Mouse (Mus musculus): ENCODE measurements around the gene Hsd17b12. TPM values are rescaled to one million over a fixed set of nuclear protein-coding genes. Genes with fewer than 3 reads are reported as not detected.
A peak's percentile ranks its signal among the peaks of the same experiment; 100 is the strongest.

The Hsd17b12 gene
- 70.7 and 81.1 TPM in 2 replicates for total RNA-seq (2012; rRNA removed)
- total RNA-seq (2014; rRNA removed): 117 and 124 TPM in 2 replicates
- polyA plus RNA-seq (2012; ENCODE audit: insufficient read length, low read depth): 110 and 114 TPM in 2 replicates

DNA sequence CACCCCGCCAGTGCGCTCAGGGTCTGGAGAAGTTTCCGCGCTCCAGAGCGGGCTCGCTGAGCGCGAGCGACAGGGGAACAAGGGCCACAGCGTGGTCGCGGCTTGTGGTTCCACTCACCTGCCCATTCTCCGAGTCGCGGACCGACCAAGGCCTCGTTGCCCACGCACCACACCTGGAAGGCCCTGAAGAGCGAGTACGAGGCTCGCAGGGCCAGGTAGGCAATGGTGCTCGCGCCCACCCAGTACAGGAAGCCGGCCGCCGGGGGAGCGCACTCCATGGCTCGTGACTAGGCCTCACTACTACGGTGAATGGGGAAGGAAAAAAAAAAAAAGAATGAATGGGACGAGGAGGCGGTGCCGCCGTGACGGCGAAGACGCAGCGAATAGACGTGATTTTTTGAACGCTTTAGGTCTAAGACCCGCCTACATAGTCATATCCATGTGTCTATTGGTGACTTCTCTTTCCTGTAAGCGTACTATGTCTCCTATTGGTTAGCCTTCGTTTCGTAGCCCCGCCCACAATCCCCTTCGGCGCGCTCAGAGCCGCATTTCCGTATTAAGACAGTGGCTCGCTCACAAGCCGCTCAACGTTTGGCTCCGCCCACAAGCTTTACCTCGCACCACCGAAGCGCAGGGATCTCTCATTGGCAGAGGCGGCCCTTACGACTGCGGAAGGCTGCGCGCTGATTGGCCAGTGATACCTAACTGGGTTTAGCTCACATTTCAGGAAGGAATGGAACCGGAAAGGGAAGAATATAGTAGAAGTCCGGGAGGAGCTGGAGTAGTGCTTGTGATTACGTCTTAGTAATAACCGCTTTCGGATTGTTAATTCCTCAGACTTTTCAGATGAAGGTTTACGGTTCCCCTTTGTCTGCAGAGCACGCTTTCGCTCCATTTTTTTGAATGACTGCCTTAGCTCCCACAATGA lies at the start of gene Hsd17b12:
Gene Hsd17b12, minus strand, starts transcription at position 373 of the 928 bp plus-strand sequence.
- Histone ChIP-seq H3K79me2 (replicated peaks; ENCODE audit: control insufficient read depth, extremely low read depth, insufficient read depth, poor library complexity, severe bottlenecking) (peaks cover 36% of the 10 kb centered on the region), H3K27me3 (replicated peaks) (no peaks in the 10 kb centered on the region), H3K4me3 (replicated peaks in 1 of 3; ENCODE audit: low read depth in 2 of 3, low read length in 2 of 3, poor library complexity in 1 of 3) (peak within 1 kb of the TSS; percentile 62 to 94 (median 89)), H3K9me3 (replicated peaks; ENCODE audit: low read length) (no peaks in the 10 kb centered on the region), H3K36me3 (replicated peaks in 1 of 2; ENCODE audit: control insufficient read depth in 1 of 2, insufficient read depth in 1 of 2, low read length in 1 of 2) (peaks cover 3 to 11% of the 10 kb centered on the region in 2 experiments), H3K27ac (ENCODE audit: insufficient read depth, low read depth) (peak within 1 kb of the TSS; percentile 33), H3K4me1 (ENCODE audit: control insufficient read depth in 1 of 2, insufficient read depth in 2 of 2) (peaks cover 0 to 22% of the 10 kb centered on the region in 2 experiments; a peak in 2 of 4 replicates), H3K4me2 (ENCODE audit: insufficient read depth, low read depth, poor library complexity, severe bottlenecking) (peak within 1 kb of the TSS; percentile 73), H3K9ac (ENCODE audit: insufficient read depth, low read depth) (peak within 1 kb of the TSS; percentile 85)
- peak; percentile 100 for DNase-seq (ENCODE audit: extremely low read depth)
- dilution Hi-C loops (cut with MboI; ENCODE audit: extremely low pct_ligation_motif_present, extremely low pct_unique_long_range_greater_than_20kb, low sequenced_read_pairs) (no loop called here), in situ Hi-C loops (cut with MboI; ENCODE audit: low pct_ligation_motif_present, low pct_unique_long_range_greater_than_20kb, low sequenced_read_pairs) (no loop called here)
- no peak for TF ChIP-seq KAT2A (IDR thresholded peaks at IDR 0.05; ENCODE audit: insufficient replicate concordance, low read length)
- TF ChIP-seq POLR2AphosphoS2 (IDR thresholded peaks at IDR 0.05; ENCODE audit: low read depth, low read length): peak; percentile 87
- peak; percentile 84 for TF ChIP-seq POLR2A (IDR thresholded peaks at IDR 0.05; ENCODE audit: low read depth, low read length)
- TF ChIP-seq RCOR1 (conservative IDR thresholded peaks at IDR 0.05; ENCODE audit: low read depth, low read length): 0 out of 2 replicates have a peak, but pooled peaks have one; percentile 20
- TF ChIP-seq MAZ (IDR thresholded peaks at IDR 0.05; ENCODE audit: low read depth, low read length): no peak
- peak; percentile 84 for TF ChIP-seq BHLHE40 (IDR thresholded peaks at IDR 0.05; ENCODE audit: low read depth, low read length)
- no peak for TF ChIP-seq SMC3 (IDR thresholded peaks at IDR 0.05; ENCODE audit: low read depth, low read length)
- peak; percentile 72; the same call in 1 of the 2 replicates for TF ChIP-seq UBTF (IDR thresholded peaks at IDR 0.05; ENCODE audit: low read depth, low read length)
- TF ChIP-seq NELFE (IDR thresholded peaks at IDR 0.05; ENCODE audit: low read depth, low read length): peak; percentile 73
- peak; percentile 80; the same call in 1 of the 2 replicates for TF ChIP-seq CHD2 (IDR thresholded peaks at IDR 0.05; ENCODE audit: low read length)
- TF ChIP-seq TCF12 (IDR thresholded peaks at IDR 0.05; ENCODE audit: low read depth, low read length): peak; percentile 68
- TF ChIP-seq CHD1 (IDR thresholded peaks at IDR 0.05; ENCODE audit: low read depth, low read length): no peak
- TF ChIP-seq SIN3A (IDR thresholded peaks at IDR 0.05; ENCODE audit: low read length): peak; percentile 41; the same call in 1 of the 2 replicates
- TF ChIP-seq MAFK (IDR thresholded peaks at IDR 0.05; ENCODE audit: insufficient replicate concordance, low read length): no peak
- TF ChIP-seq NRF1 (IDR thresholded peaks at IDR 0.05; ENCODE audit: low read depth, low read length): peak; percentile 36; the same call in 1 of the 2 replicates
- no peak for TF ChIP-seq E2F4 (IDR thresholded peaks at IDR 0.05; ENCODE audit: insufficient replicate concordance, low read depth, low read length)
- TF ChIP-seq MYC (IDR thresholded peaks at IDR 0.05; ENCODE audit: low read depth, low read length): peak; percentile 70
- TF ChIP-seq MXI1 (IDR thresholded peaks at IDR 0.05; ENCODE audit: low read depth, low read length): peak; percentile 82; the same call in 1 of the 2 replicates
- TF ChIP-seq ZMIZ1 (IDR thresholded peaks at IDR 0.05; ENCODE audit: low read depth, low read length): peak; percentile 40; the same call in 1 of the 2 replicates
- TF ChIP-seq ETS1 (conservative IDR thresholded peaks at IDR 0.05; ENCODE audit: low read depth, low read length): no peak
- peak; percentile 66 for TF ChIP-seq HCFC1 (IDR thresholded peaks at IDR 0.05; ENCODE audit: low read depth, low read length)
- TF ChIP-seq MAX (IDR thresholded peaks at IDR 0.05; ENCODE audit: low read length): peak; percentile 51
- TF ChIP-seq ZNF384 (IDR thresholded peaks at IDR 0.05; ENCODE audit: low read depth, low read length): peak; percentile 97
- TF ChIP-seq MEF2A (IDR thresholded peaks at IDR 0.05; ENCODE audit: borderline replicate concordance, low read depth, low read length): peak; percentile 19; the same call in 1 of the 2 replicates
- peak; percentile 95 for TF ChIP-seq ELF1 (IDR thresholded peaks at IDR 0.05; ENCODE audit: low read depth, low read length)
- TF ChIP-seq TBP (conservative IDR thresholded peaks at IDR 0.05; ENCODE audit: low read depth, low read length): peak; percentile 82

All from CH12.LX (cell line).